Comparison of ENCODE assay signal across 10 mouse cellular contexts in genomic region chr8:107065511-107066496, GRCm38 (mm10). TPM values are rescaled to one million over a fixed set of nuclear protein-coding genes. Genes with fewer than 3 reads are reported as not detected.
DNase-seq lines count a peak whose midpoint lies in the region; ATAC-seq lines count a peak whose summit lies in the region.
"Had no signal": no experiment of that assay in that cellular context is flagged by ENCODE, and none has a peak within 500 bp of the region (broad histone marks: within the 10 kb centered on the region; RNA-seq: fewer than 3 reads in every experiment).

Tmed6 (minus strand) TSS chr8:107065644.

- H3K36me3 ChIP-seq in lung, embryonic 15.5 days, result peaks cover 13% of the 10 kb centered on the region; the same call in 1 of the 2 replicates

- H3K4me1 ChIP-seq in lung, embryonic 15.5 days, result no peaks in the 10 kb centered on the region
- H3K4me1 ChIP-seq: forebrain, embryonic 12.5 days had no signal

- ATAC-seq in lung, embryonic 15.5 days (ENCODE audit: borderline replicate concordance, extremely low read depth, low FRiP score, low TSS enrichment), result peak; percentile 49; the same call in 1 of the 2 replicates
- ATAC-seq in monocyte, adult 5-6 weeks (replicated peaks; ENCODE audit: insufficient number of reproducible peaks, low FRiP score, low TSS enrichment, poor library complexity, severe bottlenecking), result no peak

- no peak within 1 kb of the TSS for H3K4me3 ChIP-seq in lung, embryonic 15.5 days
- H3K4me3 ChIP-seq: forebrain, embryonic 12.5 days had no signal

- H3K9me3 ChIP-seq in lung, embryonic 15.5 days, result no peaks in the 10 kb centered on the region
- H3K9me3 ChIP-seq: forebrain, embryonic 12.5 days had no signal

- H3K27ac ChIP-seq in lung, embryonic 15.5 days, result no peak within 1 kb of the TSS
- H3K27ac ChIP-seq: forebrain, embryonic 12.5 days had no signal

- DNase-seq in A20 (ENCODE audit: low read depth, low spot score) (peak; percentile 91), R1 (ENCODE audit: low read depth, low spot score) (peak; percentile 90)
- DNase-seq in kidney, adult 9 months, result peak; percentile 91
- no peak for DNase-seq in cerebellum, postnatal 4 days (ENCODE audit: low spot score in 2 of 2)
- no peak for DNase-seq in cerebellum, adult 9-11 months
- DNase-seq in embryo, embryonic 11 days, result no peak

- no peak within 1 kb of the TSS for H3K4me2 ChIP-seq in lung, embryonic 15.5 days
- H3K4me2 ChIP-seq: forebrain, embryonic 12.5 days had no signal

- H3K9ac ChIP-seq in lung, embryonic 15.5 days, result no peak within 1 kb of the TSS
- H3K9ac ChIP-seq: forebrain, embryonic 12.5 days had no signal

- no peaks in the 10 kb centered on the region for H3K27me3 ChIP-seq in lung, embryonic 15.5 days
- H3K27me3 ChIP-seq: forebrain, embryonic 12.5 days had no signal

- WGBS in lung, embryonic 15.5 days, result 44% methylated on average over 17 of the region's 17 CpGs

RNA-seq across cellular contexts. Expression of gene Tmed6, which starts in this region (rescaled TPM):
- polyA plus RNA-seq in lung, embryonic 15.5 days (2015; fragmentation: Nextera tagmentation; extraction: Ambion mirVana), result 1.3 and 2.1 TPM in 2 replicates
- not detected in 3 replicates for total RNA-seq in monocyte, adult 5-6 weeks (2017)
- total RNA-seq: layer of hippocampus, adult 8-10 months had no signal
- polyA plus RNA-seq: forebrain, embryonic 12.5 days had no signal

Comparison
In these comparisons a context has a peak if more than half of its experiments do, and no peak if none do; other contexts are left out.
1. DNase-seq: peak in A20 (single experiment), R1 (single experiment) and kidney, adult 9 months (single experiment); none in cerebellum, postnatal 4 days (0 of 2), cerebellum, adult 9-11 months (single experiment) and embryo, embryonic 11 days (single experiment).